Mouse (Mus musculus) hindbrain, embryonic 15.5 days (tissue): ENCODE data around the gene Synj2. TPM values are rescaled to one million over a fixed set of nuclear protein-coding genes. Genes with fewer than 3 reads are reported as not detected.

Source experiments
- ATAC-seq: fragments of 200-750 bp; cut with Nextera tagmentation; 2 replicates; pipeline ENCODE4 v1.8.0; 2017; ENCODE audit warnings: low read depth, moderate number of reproducible peaks, moderate TSS enrichment; ENCODE audit not compliant: low FRiP score
- H3K27ac ChIP-seq: fragments of 300-500 bp; sonication (generic); replicated peaks from 2 replicates; pipeline ENCODE4 v1.5.1; 2015; ENCODE audit warnings: mild to moderate bottlenecking, inconsistent platforms
- H3K27me3 ChIP-seq: fragments of 300-500 bp; sonication (generic); 2 replicates; pipeline ENCODE4 v1.6.1; 2015; ENCODE audit warnings: control low read depth, inconsistent platforms
- H3K36me3 ChIP-seq: fragments of 300-500 bp; sonication (generic); 2 replicates; pipeline ENCODE4 v1.6.1; 2015; ENCODE audit warnings: control low read depth, inconsistent platforms
- H3K4me1 ChIP-seq: fragments of 300-500 bp; sonication (generic); replicated peaks from 2 replicates; pipeline ENCODE4 v1.6.1; 2015; ENCODE audit warnings: control low read depth, inconsistent platforms
- H3K4me2 ChIP-seq: fragments of 300-500 bp; sonication (generic); 2 replicates; pipeline ENCODE4 v1.6.1; 2015; ENCODE audit warnings: moderate library complexity, mild to moderate bottlenecking, inconsistent platforms
- H3K4me3 ChIP-seq: fragments of 300-500 bp; sonication (generic); 2 replicates; pipeline ENCODE4 v1.5.1; 2015; ENCODE audit warnings: mild to moderate bottlenecking, inconsistent platforms
- H3K9ac ChIP-seq: fragments of 300-500 bp; sonication (generic); 2 replicates; pipeline ENCODE4 v1.6.1; 2015; ENCODE audit warnings: inconsistent platforms
- H3K9me3 ChIP-seq: fragments of 300-500 bp; sonication (generic); 2 replicates; pipeline ENCODE4 v1.6.1; 2016; ENCODE audit warnings: control low read depth, inconsistent platforms
- WGBS: fragments of 180-500 bp; shearing (Covaris S2); methylation state at CpG from one replicate; pipeline ENCODE4 v1.1.7; 2015; 5-methylcytosine and 5-hydroxymethylcytosine counted together
- polyA plus RNA-seq: library from polyadenylated mRNA; unstranded; fragments of >200 nt; fragmentation: Nextera tagmentation; extraction: Ambion mirVana; gene quantifications from 2 replicates; pipeline ENCODE4 v1.2.1, GENCODE M21; 2015

The Synj2 gene
- polyA plus RNA-seq, 1 experiment from 2014 or later, result 1.7 TPM

- no peaks in the 10 kb centered on the region for H3K9me3 ChIP-seq
- no peak for ATAC-seq
- no peaks in the 10 kb centered on the region for H3K27me3 ChIP-seq
- H3K4me2 ChIP-seq, result no peak overlapping the region
- peaks cover 20% of the 10 kb centered on the region for H3K4me1 ChIP-seq
- no peaks in the 10 kb centered on the region for H3K36me3 ChIP-seq
- H3K9ac ChIP-seq, result no peak overlapping the region
- no peak overlapping the region for H3K27ac ChIP-seq
- H3K4me3 ChIP-seq, result no peak overlapping the region
- WGBS, result 70% methylated on average over 10 of the region's 10 CpGs
Measured at GRCm38 (mm10) chr17:5978505-5979077, 37.5 kb downstream of the Synj2 start.

- Histone ChIP-seq H3K9me3 (no peaks in the 10 kb centered on the region), H3K36me3 (no peaks in the 10 kb centered on the region), H3K4me3 (no peak overlapping the region), H3K27ac (no peak overlapping the region), H3K4me2 (no peak overlapping the region), H3K4me1 (peaks cover 14% of the 10 kb centered on the region), H3K27me3 (no peaks in the 10 kb centered on the region), H3K9ac (no peak overlapping the region)
- WGBS, result 56% methylated on average over 6 of the region's 6 CpGs
- ATAC-seq, result no peak
Measured at GRCm38 (mm10) chr17:5980860-5981259, 39.8 kb downstream of the Synj2 start.

- H3K4me2 ChIP-seq, result no peak overlapping the region
- H3K27me3 ChIP-seq, result no peaks in the 10 kb centered on the region
- no peak overlapping the region for H3K27ac ChIP-seq
- no peak for ATAC-seq
- H3K4me3 ChIP-seq, result no peak overlapping the region
- H3K9me3 ChIP-seq, result no peaks in the 10 kb centered on the region
- WGBS, result 83% methylated on average over 6 of the region's 6 CpGs
- H3K4me1 ChIP-seq, result peaks cover 11% of the 10 kb centered on the region; the same call in 1 of the 2 replicates
- no peak overlapping the region for H3K9ac ChIP-seq
- H3K36me3 ChIP-seq, result no peaks in the 10 kb centered on the region
Measured at GRCm38 (mm10) chr17:5983150-5983549, 42.1 kb downstream of the Synj2 start.

- 67% methylated on average over 6 of the region's 6 CpGs for WGBS
- H3K9ac ChIP-seq, result no peak overlapping the region
- no peak for ATAC-seq
- H3K4me2 ChIP-seq, result no peak overlapping the region
- H3K9me3 ChIP-seq, result no peaks in the 10 kb centered on the region
- no peaks in the 10 kb centered on the region for H3K36me3 ChIP-seq
- H3K27ac ChIP-seq, result no peak overlapping the region
- H3K27me3 ChIP-seq, result no peaks in the 10 kb centered on the region
- H3K4me1 ChIP-seq, result peaks cover 11% of the 10 kb centered on the region; the same call in 1 of the 2 replicates
- no peak overlapping the region for H3K4me3 ChIP-seq
Measured at GRCm38 (mm10) chr17:5983901-5984300, 42.8 kb downstream of the Synj2 start.

GRCm38 (mm10) chr17:5984700-5985231, 43.7 kb downstream of the Synj2 start:
- no peaks in the 10 kb centered on the region for H3K9me3 ChIP-seq
- ATAC-seq, result no peak
- H3K27me3 ChIP-seq, result no peaks in the 10 kb centered on the region
- peaks cover 11% of the 10 kb centered on the region; the same call in 1 of the 2 replicates for H3K4me1 ChIP-seq
- WGBS, result 75% methylated on average over 13 of the region's 13 CpGs
- H3K36me3 ChIP-seq, result no peaks in the 10 kb centered on the region
- H3K9ac ChIP-seq, result no peak overlapping the region
- H3K27ac ChIP-seq, result no peak overlapping the region
- no peak overlapping the region for H3K4me3 ChIP-seq
- H3K4me2 ChIP-seq, result no peak overlapping the region

- Histone ChIP-seq H3K4me3 (no peak overlapping the region), H3K9me3 (no peaks in the 10 kb centered on the region), H3K4me2 (no peak overlapping the region), H3K27ac (no peak overlapping the region), H3K9ac (no peak overlapping the region), H3K27me3 (no peaks in the 10 kb centered on the region), H3K4me1 (peaks cover 11% of the 10 kb centered on the region; the same call in 1 of the 2 replicates), H3K36me3 (no peaks in the 10 kb centered on the region)
- 83% methylated on average over 1 of the region's 1 CpGs for WGBS
- ATAC-seq, result no peak
Measured at GRCm38 (mm10) chr17:5985271-5985670, 44.2 kb downstream of the Synj2 start.

- Histone ChIP-seq H3K9me3 (no peaks in the 10 kb centered on the region), H3K4me1 (peaks cover 11% of the 10 kb centered on the region; the same call in 1 of the 2 replicates), H3K9ac (no peak overlapping the region), H3K4me2 (no peak overlapping the region), H3K27me3 (no peaks in the 10 kb centered on the region), H3K4me3 (no peak overlapping the region), H3K27ac (no peak overlapping the region), H3K36me3 (no peaks in the 10 kb centered on the region)
- 46% methylated on average over 11 of the region's 11 CpGs for WGBS
- no peak for ATAC-seq
Measured at GRCm38 (mm10) chr17:5987271-5988056, 46.4 kb downstream of the Synj2 start.

GRCm38 (mm10) chr17:5988102-5988501, 47.0 kb downstream of the Synj2 start:
- Histone ChIP-seq H3K9ac (no peak overlapping the region), H3K9me3 (no peaks in the 10 kb centered on the region), H3K36me3 (no peaks in the 10 kb centered on the region), H3K27ac (no peak overlapping the region), H3K4me1 (peaks cover 11% of the 10 kb centered on the region; the same call in 1 of the 2 replicates), H3K27me3 (no peaks in the 10 kb centered on the region), H3K4me3 (no peak overlapping the region), H3K4me2 (no peak overlapping the region)
- 63% methylated on average over 4 of the region's 4 CpGs for WGBS
- ATAC-seq, result no peak

- no peak for ATAC-seq
- Histone ChIP-seq H3K4me1 (peaks cover 5% of the 10 kb centered on the region; the same call in 1 of the 2 replicates), H3K36me3 (no peaks in the 10 kb centered on the region), H3K4me2 (no peak overlapping the region), H3K27me3 (no peaks in the 10 kb centered on the region), H3K9ac (no peak overlapping the region), H3K4me3 (no peak overlapping the region), H3K27ac (no peak overlapping the region), H3K9me3 (no peaks in the 10 kb centered on the region)
- 80% methylated on average over 5 of the region's 5 CpGs for WGBS
Measured at GRCm38 (mm10) chr17:5992866-5993580, 51.9 kb downstream of the Synj2 start.

GRCm38 (mm10) chr17:5993581-5994260, 52.6 kb downstream of the Synj2 start:
- H3K9me3 ChIP-seq, result no peaks in the 10 kb centered on the region
- H3K36me3 ChIP-seq, result no peaks in the 10 kb centered on the region
- H3K27me3 ChIP-seq, result no peaks in the 10 kb centered on the region
- no peak overlapping the region for H3K4me2 ChIP-seq
- no peak overlapping the region for H3K4me3 ChIP-seq
- ATAC-seq, result no peak
- peaks cover 5% of the 10 kb centered on the region; the same call in 1 of the 2 replicates for H3K4me1 ChIP-seq
- no peak overlapping the region for H3K9ac ChIP-seq
- WGBS, result 76% methylated on average over 3 of the region's 3 CpGs
- no peak overlapping the region for H3K27ac ChIP-seq

- 67% methylated on average over 6 of the region's 6 CpGs for WGBS
- H3K4me3 ChIP-seq, result no peak overlapping the region
- H3K9ac ChIP-seq, result no peak overlapping the region
- no peaks in the 10 kb centered on the region for H3K36me3 ChIP-seq
- H3K9me3 ChIP-seq, result no peaks in the 10 kb centered on the region
- no peak overlapping the region for H3K4me2 ChIP-seq
- H3K27ac ChIP-seq, result no peak overlapping the region
- no peaks in the 10 kb centered on the region for H3K27me3 ChIP-seq
- no peak for ATAC-seq
- peaks cover 5% of the 10 kb centered on the region; the same call in 1 of the 2 replicates for H3K4me1 ChIP-seq
Measured at GRCm38 (mm10) chr17:5994606-5995005, 53.5 kb downstream of the Synj2 start.
